Mouse (Mus musculus) layer of hippocampus, adult 18-20 months (tissue): ENCODE results near the gene Zmynd8. TPM values are rescaled to one million over a fixed set of nuclear protein-coding genes. Genes with fewer than 3 reads are reported as not detected.
A peak's percentile ranks its signal among the peaks of the same experiment; 100 is the strongest.

Experiments
- DNase-seq, 2 experiments: peaks; one replicate each; pipeline ENCODE4 v3.0.0; 2022; ENCODE audit warnings: low spot score in 2 of 2
- total RNA-seq, 2 experiments: library from RNA; stranded (reverse); gene quantifications; 2 replicates each; pipeline ENCODE4 v1.2.3; 2021

Zmynd8 gene
- total RNA-seq, 2 experiments from 2014 or later: 148 to 149 TPM

- no peak for DNase-seq
Observed at GRCm38 (mm10) chr2:165899923-165900322, 1.1 kb upstream of the Zmynd8 start.

GRCm38 (mm10) chr2:165899474-165899873 lies 658 bp upstream of the Zmynd8 start:
- no peak for DNase-seq

- no peak for DNase-seq
Observed at GRCm38 (mm10) chr2:165896171-165896570, 2.6 kb downstream of the Zmynd8 start.

- no peak for DNase-seq
Observed at GRCm38 (mm10) chr2:165895687-165896086, 3.1 kb downstream of the Zmynd8 start.

GRCm38 (mm10) chr2:165894533-165894932 lies 4.3 kb downstream of the Zmynd8 start:
- DNase-seq: no peak

- no peak for DNase-seq
Observed at GRCm38 (mm10) chr2:165893232-165893631, 5.6 kb downstream of the Zmynd8 start.

GRCm38 (mm10) chr2:165892626-165893025 lies 6.2 kb downstream of the Zmynd8 start:
- DNase-seq: no peak

- DNase-seq: no peak
Observed at GRCm38 (mm10) chr2:165890401-165890800, 8.4 kb downstream of the Zmynd8 start.

GRCm38 (mm10) chr2:165889874-165890273 lies 8.9 kb downstream of the Zmynd8 start:
- no peak for DNase-seq

GRCm38 (mm10) chr2:165889266-165889665 lies 9.6 kb downstream of the Zmynd8 start:
- no peak for DNase-seq

GRCm38 (mm10) chr2:165888813-165889221 lies 10.0 kb downstream of the Zmynd8 start:
- no peak for DNase-seq

GRCm38 (mm10) chr2:165888396-165888795 lies 10.4 kb downstream of the Zmynd8 start:
- DNase-seq: peak; percentile 59 to 71

- DNase-seq: peak; percentile 1 to 42
Observed at GRCm38 (mm10) chr2:165886857-165887628, 11.8 kb downstream of the Zmynd8 start.

- peak; percentile 3 to 32 for DNase-seq
Observed at GRCm38 (mm10) chr2:165886482-165886856, 12.3 kb downstream of the Zmynd8 start.

- DNase-seq: peak in 1 of 2 experiments; percentile 19
Observed at GRCm38 (mm10) chr2:165885951-165886320, 12.9 kb downstream of the Zmynd8 start.

GRCm38 (mm10) chr2:165885225-165885950 lies 13.4 kb downstream of the Zmynd8 start:
- DNase-seq: peak; percentile 60 to 73

- DNase-seq: peak; percentile 96 to 100
Observed at GRCm38 (mm10) chr2:165884577-165885224, 14.1 kb downstream of the Zmynd8 start.

GRCm38 (mm10) chr2:165883846-165884576 lies 14.8 kb downstream of the Zmynd8 start:
- peak; percentile 66 to 85 for DNase-seq

- peak in 1 of 2 experiments; percentile 44 for DNase-seq
Observed at GRCm38 (mm10) chr2:165883006-165883405, 15.8 kb downstream of the Zmynd8 start.

GRCm38 (mm10) chr2:165881585-165882431 lies 17.0 kb downstream of the Zmynd8 start:
- DNase-seq: peak in 1 of 2 experiments; percentile 58
